Mouse (Mus musculus): ENCODE data around the gene Zbtb42. TPM values are rescaled to one million over a fixed set of nuclear protein-coding genes. Genes with fewer than 3 reads are reported as not detected.

Gene Zbtb42
- polyA plus RNA-seq, 1 experiment from 2014 or later = 1.8 TPM

- H3K4me2 ChIP-seq = no peak overlapping the region
Measured at GRCm38 (mm10) chr12:112696806-112697425, 18.3 kb downstream of the Zbtb42 start.

GRCm38 (mm10) chr12:112700522-112700921 is 21.9 kb downstream of the Zbtb42 start:
- WGBS = 15% methylated on average over 15 of the region's 15 CpGs
- 0 out of 2 replicates have a peak, but pooled peaks cover 3% of the 10 kb centered on the region for H3K27me3 ChIP-seq (replicated peaks)
- H3K27ac ChIP-seq (replicated peaks) = peak overlapping the region; percentile 23; the same call in 1 of the 2 replicates
- no peak; the same call in 1 of the 2 replicates for ATAC-seq (ENCODE audit: low FRiP score)
- 0 out of 2 replicates have a peak overlapping the region, but pooled peaks have one; percentile 21 for H3K9ac ChIP-seq (replicated peaks)
- no peak overlapping the region for H3K4me3 ChIP-seq (replicated peaks)
- H3K36me3 ChIP-seq = no peaks in the 10 kb centered on the region
- H3K4me1 ChIP-seq = peaks cover 12% of the 10 kb centered on the region
- peak overlapping the region; percentile 27; the same call in 1 of the 2 replicates for H3K4me2 ChIP-seq
- no peaks in the 10 kb centered on the region for H3K9me3 ChIP-seq (replicated peaks)

More at GRCm38 (mm10) chr12:112696806-112697425, 18.3 kb downstream of the Zbtb42 start:
- H3K36me3 ChIP-seq = no peaks in the 10 kb centered on the region
- H3K4me3 ChIP-seq (replicated peaks) = no peak overlapping the region
- no peaks in the 10 kb centered on the region for H3K27me3 ChIP-seq (replicated peaks)
- H3K4me1 ChIP-seq = peaks cover 29% of the 10 kb centered on the region
- no peak overlapping the region for H3K9ac ChIP-seq (replicated peaks)
- ATAC-seq (ENCODE audit: low FRiP score) = no peak
- WGBS = 83% methylated on average over 3 of the region's 3 CpGs
- no peak overlapping the region for H3K27ac ChIP-seq (replicated peaks)
- no peaks in the 10 kb centered on the region for H3K9me3 ChIP-seq (replicated peaks)

GRCm38 (mm10) chr12:112702374-112703320 is 24.0 kb downstream of the Zbtb42 start:
- no peak overlapping the region for H3K9ac ChIP-seq (replicated peaks)
- H3K9me3 ChIP-seq (replicated peaks) = no peaks in the 10 kb centered on the region
- H3K27me3 ChIP-seq (replicated peaks) = 0 out of 2 replicates have a peak, but pooled peaks cover 3% of the 10 kb centered on the region
- no peak overlapping the region for H3K4me2 ChIP-seq
- no peak overlapping the region for H3K27ac ChIP-seq (replicated peaks)
- H3K36me3 ChIP-seq = no peaks in the 10 kb centered on the region
- peaks cover 24% of the 10 kb centered on the region for H3K4me1 ChIP-seq
- H3K4me3 ChIP-seq (replicated peaks) = no peak overlapping the region
- 79% methylated on average over 6 of the region's 6 CpGs for WGBS
- ATAC-seq (ENCODE audit: low FRiP score) = no peak

- Histone ChIP-seq H3K4me2 (peak overlapping the region; percentile 50), H3K27ac (replicated peaks) (no peak overlapping the region), H3K4me3 (replicated peaks) (peak overlapping the region; percentile 25; the same call in 1 of the 2 replicates), H3K4me1 (peaks cover 11% of the 10 kb centered on the region), H3K9me3 (replicated peaks) (no peaks in the 10 kb centered on the region), H3K36me3 (no peaks in the 10 kb centered on the region), H3K9ac (replicated peaks) (no peak overlapping the region), H3K27me3 (replicated peaks) (0 out of 2 replicates have a peak, but pooled peaks cover 6% of the 10 kb centered on the region)
- WGBS = 12% methylated on average over 32 of the region's 32 CpGs
- peak; percentile 78 for ATAC-seq (ENCODE audit: low FRiP score)
Measured at GRCm38 (mm10) chr12:112706704-112707572, 28.3 kb downstream of the Zbtb42 start.

- peak overlapping the region; percentile 25; the same call in 1 of the 2 replicates for H3K4me3 ChIP-seq (replicated peaks)
- ATAC-seq (ENCODE audit: low FRiP score) = no peak; the same call in 1 of the 2 replicates
- no peaks in the 10 kb centered on the region for H3K36me3 ChIP-seq
- no peaks in the 10 kb centered on the region for H3K9me3 ChIP-seq (replicated peaks)
- 0 out of 2 replicates have a peak, but pooled peaks cover 6% of the 10 kb centered on the region for H3K27me3 ChIP-seq (replicated peaks)
- 23% methylated on average over 8 of the region's 8 CpGs for WGBS
- no peak overlapping the region for H3K27ac ChIP-seq (replicated peaks)
- H3K9ac ChIP-seq (replicated peaks) = no peak overlapping the region
- peaks cover 11% of the 10 kb centered on the region for H3K4me1 ChIP-seq
- H3K4me2 ChIP-seq = peak overlapping the region; percentile 50
Measured at GRCm38 (mm10) chr12:112707573-112707869, 28.9 kb downstream of the Zbtb42 start.

- 68% methylated on average over 3 of the region's 3 CpGs for WGBS
- no peak for ATAC-seq (ENCODE audit: low FRiP score)
- H3K4me2 ChIP-seq = no peak overlapping the region
- no peak overlapping the region for H3K9ac ChIP-seq (replicated peaks)
- H3K27me3 ChIP-seq (replicated peaks) = 0 out of 2 replicates have a peak, but pooled peaks cover 2% of the 10 kb centered on the region
- H3K4me1 ChIP-seq = no peaks in the 10 kb centered on the region
- H3K36me3 ChIP-seq = no peaks in the 10 kb centered on the region
- H3K27ac ChIP-seq (replicated peaks) = no peak overlapping the region
- no peaks in the 10 kb centered on the region for H3K9me3 ChIP-seq (replicated peaks)
- H3K4me3 ChIP-seq (replicated peaks) = no peak overlapping the region
Measured at GRCm38 (mm10) chr12:112713984-112714383, 35.4 kb downstream of the Zbtb42 start.

GRCm38 (mm10) chr12:112717140-112717539 is 38.5 kb downstream of the Zbtb42 start:
- Histone ChIP-seq H3K4me3 (replicated peaks) (no peak overlapping the region), H3K4me2 (no peak overlapping the region), H3K36me3 (no peaks in the 10 kb centered on the region), H3K9me3 (replicated peaks) (no peaks in the 10 kb centered on the region), H3K4me1 (peaks cover 13% of the 10 kb centered on the region; the same call in 1 of the 2 replicates), H3K27me3 (replicated peaks) (peaks cover 9% of the 10 kb centered on the region), H3K9ac (replicated peaks) (no peak overlapping the region), H3K27ac (replicated peaks) (no peak overlapping the region)
- WGBS = 34% methylated on average over 7 of the region's 7 CpGs
- ATAC-seq (ENCODE audit: low FRiP score) = no peak

- H3K4me2 ChIP-seq = no peak overlapping the region
- H3K27me3 ChIP-seq (replicated peaks) = peaks cover 9% of the 10 kb centered on the region
- H3K9me3 ChIP-seq (replicated peaks) = no peaks in the 10 kb centered on the region
- no peaks in the 10 kb centered on the region for H3K36me3 ChIP-seq
- H3K9ac ChIP-seq (replicated peaks) = no peak overlapping the region
- H3K4me1 ChIP-seq = peaks cover 28% of the 10 kb centered on the region
- no peak for ATAC-seq (ENCODE audit: low FRiP score)
- 71% methylated on average over 5 of the region's 5 CpGs for WGBS
- H3K27ac ChIP-seq (replicated peaks) = no peak overlapping the region
- H3K4me3 ChIP-seq (replicated peaks) = no peak overlapping the region
Measured at GRCm38 (mm10) chr12:112718995-112719394, 40.4 kb downstream of the Zbtb42 start.

- H3K27ac ChIP-seq (replicated peaks) = no peak within 1 kb of the TSS; the same call in 1 of the 2 replicates
- peak within 1 kb of the TSS; percentile 88 for H3K4me3 ChIP-seq (replicated peaks)
- H3K27me3 ChIP-seq (replicated peaks) = peaks cover 9% of the 10 kb centered on the region
- WGBS = 80% methylated on average over 6 of the region's 6 CpGs
- no peaks in the 10 kb centered on the region for H3K36me3 ChIP-seq
- no peaks in the 10 kb centered on the region for H3K9me3 ChIP-seq (replicated peaks)
- ATAC-seq (ENCODE audit: low FRiP score) = no peak
- H3K9ac ChIP-seq (replicated peaks) = peak within 1 kb of the TSS; percentile 36; the same call in 1 of the 2 replicates
- peaks cover 40% of the 10 kb centered on the region for H3K4me1 ChIP-seq
- peak within 1 kb of the TSS; percentile 89 for H3K4me2 ChIP-seq
Measured at GRCm38 (mm10) chr12:112720216-112720615, 41.6 kb downstream of the Zbtb42 start, which contains the start of gene Cep170b. Gene Cep170b (plus strand): TSS chr12:112720455.

GRCm38 (mm10) chr12:112720890-112721423 is 42.3 kb downstream of the Zbtb42 start:
- 0 out of 2 replicates have a peak, but pooled peaks have one; percentile 2 for ATAC-seq (ENCODE audit: low FRiP score)
- Histone ChIP-seq H3K27me3 (replicated peaks) (peaks cover 9% of the 10 kb centered on the region), H3K36me3 (no peaks in the 10 kb centered on the region), H3K4me2 (peak overlapping the region; percentile 89), H3K9ac (replicated peaks) (peak overlapping the region; percentile 36; the same call in 1 of the 2 replicates), H3K9me3 (replicated peaks) (no peaks in the 10 kb centered on the region), H3K4me3 (replicated peaks) (peak overlapping the region; percentile 88), H3K27ac (replicated peaks) (no peak overlapping the region; the same call in 1 of the 2 replicates), H3K4me1 (peaks cover 43% of the 10 kb centered on the region)
- 39% methylated on average over 12 of the region's 12 CpGs for WGBS
